In the genomic region with DNA sequence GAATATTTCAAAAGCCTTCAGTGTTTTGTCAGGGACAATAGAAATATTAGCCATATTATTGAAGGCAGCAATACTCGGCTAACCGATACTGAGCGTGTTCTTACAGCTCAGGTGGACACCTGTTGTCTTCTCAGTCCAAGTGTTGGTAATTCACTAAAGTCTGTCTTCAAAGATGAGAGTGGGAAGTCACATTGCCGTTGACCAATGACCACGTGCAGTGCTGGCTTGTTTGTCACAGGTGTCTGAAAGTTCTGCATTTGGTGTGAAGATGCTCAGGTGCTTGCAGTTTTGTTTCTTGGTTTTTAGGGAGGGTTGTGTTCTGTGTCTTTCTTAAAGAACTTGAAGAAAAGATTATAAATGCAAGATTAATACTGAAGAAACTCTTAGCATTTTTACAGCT, we compare ENCODE assay signal across 15 mouse cellular contexts.
"Had no signal": no experiment of that assay in that cellular context is flagged by ENCODE, and none has a peak within 500 bp of the region (broad histone marks: within the 10 kb centered on the region; RNA-seq: fewer than 3 reads in every experiment).

No protein-coding gene starts in this region.

- H3K27ac ChIP-seq: limb, embryonic 15.5 days; midbrain, embryonic 12.5 days; neural tube, embryonic 15.5 days had no signal

- H3K4me3 ChIP-seq: limb, embryonic 15.5 days; midbrain, embryonic 12.5 days; myocyte; neural tube, embryonic 15.5 days had no signal

- H3K4me1 ChIP-seq: midbrain, embryonic 12.5 days; neural tube, embryonic 15.5 days had no signal

- H3K27me3 ChIP-seq: limb, embryonic 15.5 days; megakaryocyte, embryonic 14.5 days; midbrain, embryonic 12.5 days; neural tube, embryonic 15.5 days had no signal

- DNase-seq: kidney, adult 8-10 months; kidney, postnatal 25 days; layer of hippocampus, adult 9-11 months; layer of hippocampus, postnatal 36 days; lung, embryonic 14.5 days; lung, postnatal 10 days; lung, postnatal 4 days; thymus, adult 18-20 months; thymus, postnatal 14 days had no signal

- H3K9ac ChIP-seq: limb, embryonic 15.5 days; lung, embryonic 14.5 days; midbrain, embryonic 12.5 days; neural tube, embryonic 15.5 days had no signal

- H3K36me3 ChIP-seq: limb, embryonic 15.5 days; midbrain, embryonic 12.5 days; neural tube, embryonic 15.5 days had no signal

- H3K9me3 ChIP-seq: limb, embryonic 15.5 days; megakaryocyte, embryonic 14.5 days; midbrain, embryonic 12.5 days; neural tube, embryonic 15.5 days had no signal

- H3K4me2 ChIP-seq: limb, embryonic 15.5 days; lung, embryonic 14.5 days; midbrain, embryonic 12.5 days; neural tube, embryonic 15.5 days had no signal

- ATAC-seq: intestine, postnatal 0 days had no signal
